Mouse (Mus musculus) intestine, embryonic 15.5 days (tissue): ENCODE data around the gene 2310061I04Rik. TPM values are rescaled to one million over a fixed set of nuclear protein-coding genes. Genes with fewer than 3 reads are reported as not detected.

Source experiments
- ATAC-seq: fragments of 200-750 bp; cut with Nextera tagmentation; 2 replicates; pipeline ENCODE4 v1.8.0; 2017; ENCODE audit warnings: moderate TSS enrichment, moderate library complexity
- H3K27ac ChIP-seq: fragments of 300-500 bp; sonication (generic); 2 replicates; pipeline ENCODE4 v1.5.1; 2015; ENCODE audit warnings: mild to moderate bottlenecking, inconsistent platforms
- H3K27me3 ChIP-seq: fragments of 300-500 bp; sonication (generic); replicated peaks from 2 replicates; pipeline ENCODE4 v1.6.1; 2015; ENCODE audit warnings: inconsistent platforms
- H3K36me3 ChIP-seq: fragments of 300-500 bp; sonication (generic); 2 replicates; pipeline ENCODE4 v1.6.1; 2015; ENCODE audit warnings: inconsistent platforms
- H3K4me1 ChIP-seq: fragments of 300-500 bp; sonication (generic); replicated peaks from 2 replicates; pipeline ENCODE4 v1.6.1; 2015; ENCODE audit warnings: inconsistent platforms
- H3K4me2 ChIP-seq: fragments of 300-500 bp; sonication (generic); replicated peaks from 2 replicates; pipeline ENCODE4 v1.6.1; 2015; ENCODE audit warnings: mild to moderate bottlenecking, inconsistent platforms
- H3K4me3 ChIP-seq: fragments of 300-500 bp; sonication (generic); replicated peaks from 2 replicates; pipeline ENCODE4 v1.5.1; 2015; ENCODE audit warnings: inconsistent platforms
- H3K9ac ChIP-seq: fragments of 300-500 bp; sonication (generic); 2 replicates; pipeline ENCODE4 v1.6.1; 2015; ENCODE audit warnings: inconsistent platforms
- H3K9me3 ChIP-seq: fragments of 300-500 bp; sonication (generic); 2 replicates; pipeline ENCODE4 v1.6.1; 2016; ENCODE audit warnings: inconsistent platforms
- WGBS: fragments of 180-500 bp; shearing (Covaris S2); methylation state at CpG from one replicate; pipeline ENCODE4 v1.1.7; 2015; 5-methylcytosine and 5-hydroxymethylcytosine counted together
- polyA plus RNA-seq: library from polyadenylated mRNA; unstranded; fragments of >200 nt; fragmentation: Nextera tagmentation; extraction: Ambion mirVana; gene quantifications from 2 replicates; pipeline ENCODE4 v1.2.1, GENCODE M21; 2015

Gene 2310061I04Rik
- polyA plus RNA-seq, 1 experiment from 2014 or later = 25.5 TPM

GRCm38 (mm10) chr17:35909919-35910369 is 12.7 kb upstream of the 2310061I04Rik start, which contains the start of gene Atat1:
Gene Atat1 (minus strand): TSS chr17:35910075.
- peak within 1 kb of the TSS; percentile 73 for H3K27ac ChIP-seq
- 3% methylated on average over 25 of the region's 25 CpGs for WGBS
- ATAC-seq = peak; percentile 93
- H3K36me3 ChIP-seq = peaks cover 12% of the 10 kb centered on the region; the same call in 1 of the 2 replicates
- H3K4me3 ChIP-seq = peak within 1 kb of the TSS; percentile 70
- H3K4me2 ChIP-seq = peak within 1 kb of the TSS; percentile 80
- H3K27me3 ChIP-seq = no peaks in the 10 kb centered on the region
- no peaks in the 10 kb centered on the region for H3K9me3 ChIP-seq
- peaks cover 13% of the 10 kb centered on the region for H3K4me1 ChIP-seq
- peak within 1 kb of the TSS; percentile 66 for H3K9ac ChIP-seq

DNA sequence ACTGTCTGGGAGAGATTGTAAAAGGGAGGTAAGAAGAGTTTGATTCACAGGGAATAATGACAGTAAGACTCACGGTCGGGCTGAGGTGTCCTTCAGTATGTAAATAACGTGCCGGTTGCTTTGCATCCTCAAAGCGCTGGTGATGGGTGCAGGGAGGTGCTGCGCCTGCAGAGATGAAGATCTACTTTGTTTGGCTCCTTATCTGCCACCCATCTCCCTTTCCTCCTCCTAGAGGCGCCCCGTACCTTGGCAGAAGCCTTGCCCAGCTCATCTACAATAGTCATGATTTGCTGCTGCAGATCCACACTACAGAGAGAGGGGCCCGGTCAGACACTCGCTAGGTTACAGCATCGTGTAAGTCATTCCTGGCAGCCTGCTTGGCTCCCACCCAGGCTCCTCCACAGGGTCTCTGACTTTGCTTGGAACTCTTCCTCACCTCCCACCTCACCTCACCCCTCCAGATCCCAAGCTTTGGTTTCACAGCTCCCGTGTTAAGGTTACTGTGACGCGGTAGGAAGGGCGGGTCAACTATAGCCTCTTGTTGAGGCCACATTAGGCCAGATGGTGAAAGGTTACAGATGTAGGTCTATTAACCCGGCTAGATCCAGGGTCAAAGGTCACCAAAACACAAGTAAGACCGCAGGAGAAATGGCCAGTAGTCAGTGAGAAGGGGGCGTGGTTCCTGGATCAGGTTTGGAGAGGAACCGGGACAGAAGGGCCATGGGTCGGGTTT is 12.1 kb upstream of the 2310061I04Rik start:
- Histone ChIP-seq H3K27ac (peak overlapping the region; percentile 60), H3K4me1 (peaks cover 13% of the 10 kb centered on the region), H3K36me3 (peaks cover 15% of the 10 kb centered on the region), H3K27me3 (no peaks in the 10 kb centered on the region), H3K4me2 (peak overlapping the region; percentile 80), H3K9me3 (no peaks in the 10 kb centered on the region), H3K4me3 (peak overlapping the region; percentile 70), H3K9ac (peak overlapping the region; percentile 66)
- peak; percentile 63 for ATAC-seq
- WGBS = 16% methylated on average over 20 of the region's 20 CpGs

DNA sequence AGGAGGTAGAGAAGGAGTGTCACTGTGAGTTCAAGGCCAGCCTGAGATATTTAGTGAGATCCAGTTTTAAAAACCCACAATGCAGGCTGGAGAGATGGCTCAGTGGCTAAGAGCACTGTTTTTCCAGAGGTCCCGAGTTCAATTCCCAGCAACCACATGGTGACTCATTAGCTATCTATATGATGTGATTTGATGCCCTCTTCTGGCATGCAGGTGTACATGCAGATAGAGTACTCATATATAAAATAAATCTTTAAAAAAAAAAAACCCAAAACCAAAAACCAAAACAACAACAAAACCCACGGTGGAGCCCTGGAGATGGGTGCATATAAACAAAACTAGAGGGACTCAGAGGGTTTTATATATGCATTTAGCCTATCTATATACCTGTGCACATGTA is 10.4 kb upstream of the 2310061I04Rik start:
- Histone ChIP-seq H3K36me3 (peaks cover 17% of the 10 kb centered on the region), H3K4me1 (peaks cover 13% of the 10 kb centered on the region), H3K27me3 (no peaks in the 10 kb centered on the region), H3K9ac (no peak overlapping the region), H3K27ac (no peak overlapping the region), H3K9me3 (no peaks in the 10 kb centered on the region), H3K4me3 (no peak overlapping the region), H3K4me2 (no peak overlapping the region)
- no peak for ATAC-seq
- WGBS = 72% methylated on average over 2 of the region's 2 CpGs

- Histone ChIP-seq H3K27ac (no peak overlapping the region), H3K36me3 (peaks cover 18% of the 10 kb centered on the region), H3K4me1 (peaks cover 13% of the 10 kb centered on the region), H3K9me3 (no peaks in the 10 kb centered on the region), H3K4me2 (no peak overlapping the region), H3K27me3 (no peaks in the 10 kb centered on the region), H3K9ac (no peak overlapping the region), H3K4me3 (no peak overlapping the region)
- 96% methylated on average over 1 of the region's 1 CpGs for WGBS
- ATAC-seq = no peak
Measured at GRCm38 (mm10) chr17:35905587-35905986, 8.4 kb upstream of the 2310061I04Rik start.

DNA sequence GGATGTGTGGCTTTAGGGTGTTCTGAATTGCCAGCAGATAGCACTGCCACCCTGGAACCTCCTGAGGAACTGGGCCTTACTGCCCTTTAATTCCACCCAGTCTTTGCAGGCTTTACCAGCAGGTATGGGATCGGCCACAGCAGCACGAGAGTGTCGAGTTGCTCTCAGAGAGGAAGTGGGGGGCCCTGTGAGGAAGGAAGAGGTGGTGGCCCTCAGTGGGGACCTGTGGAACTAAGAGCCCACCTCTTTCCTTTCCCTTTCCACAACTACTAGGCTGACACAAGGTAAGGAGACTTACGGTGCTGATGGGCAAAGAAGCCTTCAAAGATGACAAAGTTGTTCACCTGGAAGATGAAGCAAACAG is 6.7 kb upstream of the 2310061I04Rik start:
- no peaks in the 10 kb centered on the region for H3K9me3 ChIP-seq
- H3K9ac ChIP-seq = no peak overlapping the region; the same call in 1 of the 2 replicates
- H3K27ac ChIP-seq = no peak overlapping the region
- H3K27me3 ChIP-seq = no peaks in the 10 kb centered on the region
- no peak overlapping the region for H3K4me2 ChIP-seq
- peaks cover 5% of the 10 kb centered on the region for H3K4me1 ChIP-seq
- WGBS = 84% methylated on average over 4 of the region's 4 CpGs
- peaks cover 18% of the 10 kb centered on the region for H3K36me3 ChIP-seq
- no peak overlapping the region for H3K4me3 ChIP-seq
- ATAC-seq = no peak

- Histone ChIP-seq H3K27ac (no peak overlapping the region), H3K36me3 (peaks cover 18% of the 10 kb centered on the region), H3K9me3 (no peaks in the 10 kb centered on the region), H3K27me3 (no peaks in the 10 kb centered on the region), H3K4me1 (no peaks in the 10 kb centered on the region; the same call in 1 of the 2 replicates), H3K9ac (no peak overlapping the region), H3K4me3 (no peak overlapping the region), H3K4me2 (no peak overlapping the region)
- 88% methylated on average over 9 of the region's 9 CpGs for WGBS
- ATAC-seq = no peak
Measured at GRCm38 (mm10) chr17:35903343-35903991, 6.2 kb upstream of the 2310061I04Rik start.

- WGBS = 84% methylated on average over 3 of the region's 3 CpGs
- Histone ChIP-seq H3K4me1 (peaks cover 14% of the 10 kb centered on the region; the same call in 1 of the 2 replicates), H3K27ac (no peak overlapping the region), H3K9ac (no peak overlapping the region), H3K27me3 (no peaks in the 10 kb centered on the region), H3K4me2 (no peak overlapping the region), H3K4me3 (no peak overlapping the region), H3K9me3 (no peaks in the 10 kb centered on the region), H3K36me3 (peaks cover 9% of the 10 kb centered on the region)
- ATAC-seq = no peak
Measured at GRCm38 (mm10) chr17:35900636-35901035, 3.4 kb upstream of the 2310061I04Rik start.

DNA sequence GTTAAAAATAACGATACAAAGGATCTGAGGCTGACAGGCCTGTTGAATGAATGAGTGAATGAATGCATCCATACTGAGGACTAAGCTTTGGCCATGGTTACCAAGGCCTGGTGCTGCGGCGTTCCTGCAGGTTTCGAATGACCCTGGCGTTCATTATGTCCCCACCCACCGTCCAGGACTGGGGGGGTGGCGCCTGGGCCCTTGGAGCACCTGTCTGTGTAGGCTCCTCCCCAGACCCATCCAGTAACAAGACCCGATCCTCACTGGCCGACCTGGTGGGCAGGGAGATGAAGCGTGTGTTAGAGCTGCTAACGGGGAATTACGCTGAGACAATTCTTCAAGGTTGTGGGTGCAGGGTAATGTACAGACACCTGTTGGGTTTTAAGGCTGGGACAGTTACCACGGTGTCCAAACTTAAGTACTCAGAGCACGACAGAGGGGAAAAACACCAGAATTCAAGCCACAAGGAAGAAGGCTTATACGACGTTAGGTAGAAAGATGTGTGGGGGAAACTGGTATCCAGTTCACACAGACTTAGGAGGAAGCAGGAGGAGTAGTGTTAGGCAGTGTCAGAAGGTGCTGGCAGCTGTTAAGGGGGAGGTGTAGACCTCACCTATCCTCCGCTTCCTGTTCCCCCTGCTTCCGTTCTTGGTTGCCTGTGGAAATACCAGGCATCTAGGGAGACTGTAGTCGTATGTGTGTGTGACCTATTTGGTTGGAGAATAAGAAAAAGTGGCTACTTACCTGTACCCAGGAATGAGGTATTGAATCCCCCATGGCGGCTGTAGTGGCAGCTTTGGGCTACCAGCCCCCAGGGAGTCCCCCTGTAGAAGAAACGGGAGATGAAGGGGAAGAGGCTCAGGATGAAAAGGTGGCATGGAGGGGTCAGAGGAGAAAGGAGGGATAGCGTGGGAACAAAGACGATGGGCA is 678 bp upstream of the 2310061I04Rik start:
- H3K36me3 ChIP-seq = peaks cover 7% of the 10 kb centered on the region
- peak overlapping the region; percentile 90 for H3K4me3 ChIP-seq
- peak; percentile 60 for ATAC-seq
- no peaks in the 10 kb centered on the region for H3K9me3 ChIP-seq
- H3K4me1 ChIP-seq = peaks cover 14% of the 10 kb centered on the region; the same call in 1 of the 2 replicates
- H3K27ac ChIP-seq = peak overlapping the region; percentile 10; the same call in 1 of the 2 replicates
- no peaks in the 10 kb centered on the region for H3K27me3 ChIP-seq
- peak overlapping the region; percentile 79; the same call in 1 of the 2 replicates for H3K9ac ChIP-seq
- H3K4me2 ChIP-seq = peak overlapping the region; percentile 93
- 35% methylated on average over 23 of the region's 23 CpGs for WGBS

GRCm38 (mm10) chr17:35887725-35888124 is 9.5 kb downstream of the 2310061I04Rik start:
- Histone ChIP-seq H3K36me3 (peaks cover 62% of the 10 kb centered on the region), H3K9ac (no peak overlapping the region), H3K4me2 (no peak overlapping the region), H3K27ac (no peak overlapping the region), H3K9me3 (no peaks in the 10 kb centered on the region), H3K4me3 (no peak overlapping the region), H3K4me1 (no peaks in the 10 kb centered on the region), H3K27me3 (no peaks in the 10 kb centered on the region)
- 87% methylated on average over 13 of the region's 17 CpGs for WGBS
- ATAC-seq = no peak

GRCm38 (mm10) chr17:35883777-35884176 is 13.5 kb downstream of the 2310061I04Rik start:
- peaks cover 52% of the 10 kb centered on the region for H3K36me3 ChIP-seq
- H3K9me3 ChIP-seq = no peaks in the 10 kb centered on the region
- no peak for ATAC-seq
- no peaks in the 10 kb centered on the region for H3K27me3 ChIP-seq
- no peak overlapping the region for H3K27ac ChIP-seq
- H3K4me2 ChIP-seq = no peak overlapping the region
- no peak overlapping the region for H3K4me3 ChIP-seq
- WGBS = 97% methylated on average over 14 of the region's 14 CpGs
- peaks cover 6% of the 10 kb centered on the region; the same call in 1 of the 2 replicates for H3K4me1 ChIP-seq
- no peak overlapping the region for H3K9ac ChIP-seq

DNA sequence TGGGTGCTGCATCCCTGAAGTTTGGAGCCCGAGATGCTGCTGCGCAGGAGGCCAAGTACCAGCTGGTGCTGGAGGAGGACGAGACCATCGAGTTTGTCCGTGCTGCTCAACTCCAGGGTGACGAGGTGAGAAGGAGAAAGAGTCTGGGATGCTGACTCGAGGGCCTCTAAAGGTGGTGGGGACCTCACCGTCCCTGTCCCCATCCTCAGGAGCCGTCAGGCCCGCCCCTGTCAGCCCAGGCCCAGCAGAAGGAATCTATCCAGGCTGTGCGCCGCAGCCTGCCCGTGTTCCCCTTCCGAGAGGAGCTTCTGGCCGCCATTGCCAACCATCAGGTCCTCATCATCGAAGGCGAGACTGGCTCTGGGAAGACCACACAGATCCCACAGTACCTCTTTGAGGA is 14.3 kb downstream of the 2310061I04Rik start:
- Histone ChIP-seq H3K27me3 (no peaks in the 10 kb centered on the region), H3K36me3 (peaks cover 43% of the 10 kb centered on the region), H3K4me2 (no peak overlapping the region), H3K9ac (no peak overlapping the region), H3K4me3 (no peak overlapping the region), H3K27ac (no peak overlapping the region), H3K4me1 (peaks cover 6% of the 10 kb centered on the region; the same call in 1 of the 2 replicates), H3K9me3 (no peaks in the 10 kb centered on the region)
- 91% methylated on average over 17 of the region's 17 CpGs for WGBS
- ATAC-seq = no peak
